Mouse (Mus musculus) heart, embryonic 15.5 days (tissue): ENCODE measurements around the gene Dnajc8. TPM values are rescaled to one million over a fixed set of nuclear protein-coding genes. Genes with fewer than 3 reads are reported as not detected.

Experiments
- ATAC-seq: fragments of 200-750 bp; cut with Nextera tagmentation; replicated peaks from 2 replicates; pipeline ENCODE4 v1.8.0; 2017; ENCODE audit warnings: low read depth, moderate TSS enrichment; ENCODE audit not compliant: insufficient number of reproducible peaks, insufficient read depth, low FRiP score
- H3K27ac ChIP-seq: fragments of 300-500 bp; sonication (generic); 2 replicates; pipeline ENCODE4 v1.5.1; 2015; ENCODE audit warnings: mild to moderate bottlenecking, inconsistent platforms
- H3K27me3 ChIP-seq: fragments of 300-500 bp; sonication (generic); 2 replicates; pipeline ENCODE4 v1.6.1; 2015; ENCODE audit warnings: inconsistent platforms
- H3K36me3 ChIP-seq: fragments of 300-500 bp; sonication (generic); 2 replicates; pipeline ENCODE4 v1.6.1; 2015; ENCODE audit warnings: mild to moderate bottlenecking, inconsistent platforms
- H3K4me1 ChIP-seq: fragments of 300-500 bp; sonication (generic); replicated peaks from 2 replicates; pipeline ENCODE4 v1.6.1; 2015; ENCODE audit warnings: inconsistent platforms
- H3K4me2 ChIP-seq: fragments of 300-500 bp; sonication (generic); 2 replicates; pipeline ENCODE4 v1.6.1; 2015; ENCODE audit warnings: inconsistent platforms, mild to moderate bottlenecking, moderate library complexity
- H3K4me3 ChIP-seq: fragments of 300-500 bp; sonication (generic); 2 replicates; pipeline ENCODE4 v1.5.1; 2015; ENCODE audit warnings: mild to moderate bottlenecking, inconsistent platforms
- H3K9ac ChIP-seq: fragments of 300-500 bp; sonication (generic); 2 replicates; pipeline ENCODE4 v1.6.1; 2015; ENCODE audit warnings: mild to moderate bottlenecking, inconsistent platforms
- H3K9me3 ChIP-seq: fragments of 300-500 bp; sonication (generic); replicated peaks from 2 replicates; pipeline ENCODE4 v1.6.1; 2016; ENCODE audit warnings: inconsistent platforms
- WGBS: fragments of 180-500 bp; shearing (Covaris S2); methylation state at CpG from one replicate; pipeline ENCODE4 v1.1.7; 2015; ENCODE audit warnings: mixed read lengths; 5-methylcytosine and 5-hydroxymethylcytosine counted together
- polyA plus RNA-seq: library from polyadenylated mRNA; unstranded; fragments of >200 nt; fragmentation: Nextera tagmentation; extraction: Ambion mirVana; gene quantifications from 2 replicates; pipeline ENCODE4 v1.2.1, GENCODE M21; 2015

Gene Dnajc8
- polyA plus RNA-seq, 1 experiment from 2014 or later, result 106 TPM

- Histone ChIP-seq H3K9ac (no peak overlapping the region), H3K36me3 (no peaks in the 10 kb centered on the region), H3K9me3 (no peaks in the 10 kb centered on the region), H3K4me2 (no peak overlapping the region; the same call in 1 of the 2 replicates), H3K27me3 (no peaks in the 10 kb centered on the region), H3K4me1 (peaks cover 7% of the 10 kb centered on the region), H3K4me3 (no peak overlapping the region), H3K27ac (peak overlapping the region; percentile 20; the same call in 1 of the 2 replicates)
- 36% methylated on average over 11 of the region's 11 CpGs for WGBS
- ATAC-seq, result peak; percentile 70; the same call in 1 of the 2 replicates
Measured at GRCm38 (mm10) chr4:132573327-132573726, 38.0 kb downstream of the Dnajc8 start.

- WGBS, result 97% methylated on average over 1 of the region's 1 CpGs
- H3K4me2 ChIP-seq, result no peak overlapping the region
- no peak for ATAC-seq
Measured at GRCm38 (mm10) chr4:132574809-132575347, 39.5 kb downstream of the Dnajc8 start.

GRCm38 (mm10) chr4:132583781-132584180, 48.4 kb downstream of the Dnajc8 start:
- no peak overlapping the region for H3K4me3 ChIP-seq
- no peak for ATAC-seq
- H3K9ac ChIP-seq, result no peak overlapping the region
- no peaks in the 10 kb centered on the region for H3K9me3 ChIP-seq
- no peak overlapping the region for H3K4me2 ChIP-seq
- H3K27me3 ChIP-seq, result no peaks in the 10 kb centered on the region
- WGBS, result 61% methylated on average over 3 of the region's 3 CpGs
- no peaks in the 10 kb centered on the region for H3K36me3 ChIP-seq
- no peaks in the 10 kb centered on the region for H3K4me1 ChIP-seq
- H3K27ac ChIP-seq, result no peak overlapping the region

More at GRCm38 (mm10) chr4:132574809-132575347, 39.5 kb downstream of the Dnajc8 start:
- Histone ChIP-seq H3K27me3 (no peaks in the 10 kb centered on the region), H3K4me1 (peaks cover 7% of the 10 kb centered on the region), H3K9ac (no peak overlapping the region), H3K36me3 (no peaks in the 10 kb centered on the region), H3K9me3 (no peaks in the 10 kb centered on the region), H3K27ac (no peak overlapping the region), H3K4me3 (no peak overlapping the region)

- no peaks in the 10 kb centered on the region for H3K4me1 ChIP-seq
- H3K4me2 ChIP-seq, result no peak overlapping the region
- 82% methylated on average over 2 of the region's 2 CpGs for WGBS
- H3K9me3 ChIP-seq, result no peaks in the 10 kb centered on the region
- no peaks in the 10 kb centered on the region for H3K27me3 ChIP-seq
- no peak overlapping the region for H3K27ac ChIP-seq
- no peak overlapping the region for H3K9ac ChIP-seq
- ATAC-seq, result no peak
- no peaks in the 10 kb centered on the region for H3K36me3 ChIP-seq
- H3K4me3 ChIP-seq, result no peak overlapping the region
Measured at GRCm38 (mm10) chr4:132584975-132585374, 49.6 kb downstream of the Dnajc8 start.

- Histone ChIP-seq H3K9ac (no peak overlapping the region), H3K27me3 (no peaks in the 10 kb centered on the region), H3K36me3 (no peaks in the 10 kb centered on the region), H3K9me3 (no peaks in the 10 kb centered on the region), H3K4me3 (no peak overlapping the region), H3K4me1 (no peaks in the 10 kb centered on the region), H3K4me2 (no peak overlapping the region), H3K27ac (no peak overlapping the region)
- WGBS, result 94% methylated on average over 4 of the region's 4 CpGs
- no peak for ATAC-seq
Measured at GRCm38 (mm10) chr4:132586282-132586681, 50.9 kb downstream of the Dnajc8 start.

GRCm38 (mm10) chr4:132588512-132588911, 53.2 kb downstream of the Dnajc8 start:
- Histone ChIP-seq H3K27ac (no peak overlapping the region), H3K4me2 (no peak overlapping the region), H3K4me1 (no peaks in the 10 kb centered on the region), H3K27me3 (no peaks in the 10 kb centered on the region), H3K9me3 (no peaks in the 10 kb centered on the region), H3K4me3 (no peak overlapping the region), H3K36me3 (no peaks in the 10 kb centered on the region), H3K9ac (no peak overlapping the region)
- 70% methylated on average over 3 of the region's 3 CpGs for WGBS
- ATAC-seq, result no peak

- Histone ChIP-seq H3K9me3 (no peaks in the 10 kb centered on the region), H3K27me3 (no peaks in the 10 kb centered on the region), H3K9ac (no peak overlapping the region), H3K4me2 (no peak overlapping the region), H3K27ac (no peak overlapping the region), H3K4me3 (no peak overlapping the region), H3K4me1 (peaks cover 6% of the 10 kb centered on the region; the same call in 1 of the 2 replicates), H3K36me3 (no peaks in the 10 kb centered on the region)
- WGBS, result 86% methylated on average over 10 of the region's 10 CpGs
- no peak for ATAC-seq
Measured at GRCm38 (mm10) chr4:132590642-132591041, 55.3 kb downstream of the Dnajc8 start.

- Histone ChIP-seq H3K4me2 (no peak overlapping the region), H3K9ac (no peak overlapping the region), H3K4me1 (peaks cover 9% of the 10 kb centered on the region; the same call in 1 of the 2 replicates), H3K27ac (no peak overlapping the region), H3K36me3 (no peaks in the 10 kb centered on the region), H3K27me3 (no peaks in the 10 kb centered on the region), H3K9me3 (no peaks in the 10 kb centered on the region), H3K4me3 (no peak overlapping the region)
- WGBS, result 85% methylated on average over 9 of the region's 9 CpGs
- no peak for ATAC-seq
Measured at GRCm38 (mm10) chr4:132592958-132593357, 57.6 kb downstream of the Dnajc8 start.

- no peak overlapping the region for H3K27ac ChIP-seq
- no peaks in the 10 kb centered on the region for H3K27me3 ChIP-seq
- no peak overlapping the region for H3K4me2 ChIP-seq
- H3K36me3 ChIP-seq, result no peaks in the 10 kb centered on the region
- no peak overlapping the region for H3K9ac ChIP-seq
- no peak for ATAC-seq
- H3K9me3 ChIP-seq, result no peaks in the 10 kb centered on the region
- WGBS, result 22% methylated on average over 4 of the region's 4 CpGs
- H3K4me1 ChIP-seq, result peaks cover 9% of the 10 kb centered on the region; the same call in 1 of the 2 replicates
- no peak overlapping the region for H3K4me3 ChIP-seq
Measured at GRCm38 (mm10) chr4:132594191-132594590, 58.8 kb downstream of the Dnajc8 start.

GRCm38 (mm10) chr4:132598861-132599260, 63.5 kb downstream of the Dnajc8 start:
- Histone ChIP-seq H3K36me3 (no peaks in the 10 kb centered on the region), H3K9me3 (no peaks in the 10 kb centered on the region), H3K27ac (no peak overlapping the region), H3K9ac (no peak overlapping the region), H3K4me2 (no peak overlapping the region), H3K27me3 (no peaks in the 10 kb centered on the region), H3K4me1 (peaks cover 8% of the 10 kb centered on the region; the same call in 1 of the 2 replicates), H3K4me3 (no peak overlapping the region)
- WGBS, result 86% methylated on average over 2 of the region's 2 CpGs
- ATAC-seq, result no peak

- Histone ChIP-seq H3K9ac (no peak overlapping the region), H3K36me3 (no peaks in the 10 kb centered on the region), H3K27ac (no peak overlapping the region), H3K4me3 (no peak overlapping the region), H3K27me3 (no peaks in the 10 kb centered on the region), H3K4me1 (0 out of 2 replicates have a peak, but pooled peaks cover 3% of the 10 kb centered on the region), H3K9me3 (no peaks in the 10 kb centered on the region), H3K4me2 (no peak overlapping the region)
- no peak; the same call in 1 of the 2 replicates for ATAC-seq
- 48% methylated on average over 3 of the region's 3 CpGs for WGBS
Measured at GRCm38 (mm10) chr4:132599764-132600163, 64.4 kb downstream of the Dnajc8 start.

GRCm38 (mm10) chr4:132600465-132600864, 65.1 kb downstream of the Dnajc8 start:
- Histone ChIP-seq H3K27me3 (no peaks in the 10 kb centered on the region), H3K9ac (no peak overlapping the region), H3K27ac (no peak overlapping the region), H3K9me3 (no peaks in the 10 kb centered on the region), H3K4me3 (no peak overlapping the region), H3K4me1 (0 out of 2 replicates have a peak, but pooled peaks cover 3% of the 10 kb centered on the region), H3K36me3 (no peaks in the 10 kb centered on the region), H3K4me2 (no peak overlapping the region)
- WGBS, result 74% methylated on average over 6 of the region's 6 CpGs
- no peak for ATAC-seq
